Mouse (Mus musculus): ENCODE measurements around the gene Micu1. TPM values are rescaled to one million over a fixed set of nuclear protein-coding genes. Genes with fewer than 3 reads are reported as not detected.
A peak's percentile ranks its signal among the peaks of the same experiment; 100 is the strongest.

Gene Micu1
- 52.4 and 56.2 TPM in 2 replicates for polyA plus RNA-seq (2015; fragmentation: Nextera tagmentation; extraction: Ambion mirVana)

DNA sequence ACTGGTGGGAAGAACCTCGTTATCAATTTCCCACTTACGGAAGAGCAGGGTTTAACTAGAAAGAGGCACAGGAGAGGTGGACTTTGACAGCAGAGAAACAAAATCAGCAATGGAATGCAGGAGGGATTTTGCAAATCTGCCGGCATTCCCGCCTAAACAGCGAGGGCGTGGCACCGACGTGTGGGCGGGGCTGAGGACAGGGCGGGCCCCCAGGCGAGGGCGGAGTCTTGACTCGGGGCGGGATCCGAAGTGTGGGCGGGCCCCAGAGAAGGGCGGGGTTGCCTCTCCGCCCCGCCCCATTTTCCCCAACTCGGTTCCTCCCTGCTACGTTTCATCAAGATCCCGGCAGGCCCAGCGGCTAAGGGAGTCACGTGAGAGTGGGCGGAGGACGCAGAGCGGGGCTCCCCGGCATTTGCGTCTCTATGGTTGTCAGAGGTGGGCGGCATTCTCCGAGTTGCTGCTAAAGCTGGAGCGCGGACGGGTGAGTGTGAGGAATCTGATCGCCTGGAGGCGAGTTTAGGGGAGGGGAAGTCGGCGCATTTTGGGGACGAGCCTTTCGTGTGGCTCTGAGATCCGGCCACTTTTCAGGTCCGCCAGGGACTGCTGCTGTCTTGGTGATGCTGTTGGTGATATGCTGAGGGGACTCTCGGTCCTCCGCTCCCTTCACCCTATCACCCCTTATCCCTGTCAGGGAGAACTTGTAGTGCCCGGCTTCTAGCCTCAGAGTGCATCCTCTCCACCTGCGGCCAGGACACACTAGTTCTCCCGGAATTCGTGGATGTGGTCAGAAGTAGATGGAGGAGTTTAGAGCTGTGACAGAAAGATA, at the start of gene Micu1:
Gene Micu1 (plus strand): TSS at position 271 of the 826 bp plus-strand sequence.
- 0 out of 2 replicates have a peak, but pooled peaks have one; percentile 9 for TF ChIP-seq CTCF (IDR thresholded peaks at IDR 0.05; ENCODE audit: low read depth)
- no peak for TF ChIP-seq EP300 (optimal IDR thresholded peaks at IDR 0.05)
- Histone ChIP-seq H3K4me2 (replicated peaks; ENCODE audit: low read depth) (peak within 1 kb of the TSS; percentile 73), H3K27me3 (ENCODE audit: control insufficient read depth, insufficient read depth, low read length) (no peaks in the 10 kb centered on the region), H3K36me3 (ENCODE audit: control insufficient read depth, insufficient read depth, low read length) (no peaks in the 10 kb centered on the region), H3K9ac (ENCODE audit: low read length) (peak within 1 kb of the TSS; percentile 65), H3K4me3 (ENCODE audit: low read depth, low read length) (peak within 1 kb of the TSS; percentile 55), H3K9me3 (ENCODE audit: control insufficient read depth, low read length) (no peaks in the 10 kb centered on the region), H3K27ac (replicated peaks) (peak within 1 kb of the TSS; percentile 67), H3K4me1 (replicated peaks; ENCODE audit: control insufficient read depth, insufficient read depth) (no peaks in the 10 kb centered on the region)
- peak; percentile 99 for ATAC-seq (ENCODE audit: low FRiP score, low TSS enrichment)
- DNase-seq (ENCODE audit: low spot score) = peak; percentile 98
- under 1% methylated on average over 48 of the region's 48 CpGs for WGBS

GRCm38 (mm10) chr10:59656799-59657198, 45.5 kb upstream of the Micu1 start:
- Histone ChIP-seq H3K4me1 (replicated peaks; ENCODE audit: control insufficient read depth, insufficient read depth) (no peaks in the 10 kb centered on the region), H3K4me2 (replicated peaks; ENCODE audit: low read depth) (no peak overlapping the region), H3K9ac (ENCODE audit: low read length) (no peak overlapping the region), H3K27me3 (ENCODE audit: control insufficient read depth, insufficient read depth, low read length) (no peaks in the 10 kb centered on the region), H3K9me3 (ENCODE audit: control insufficient read depth, low read length) (no peaks in the 10 kb centered on the region), H3K36me3 (ENCODE audit: control insufficient read depth, insufficient read depth, low read length) (no peaks in the 10 kb centered on the region), H3K27ac (replicated peaks) (no peak overlapping the region), H3K4me3 (ENCODE audit: low read depth, low read length) (no peak overlapping the region)
- WGBS = 76% methylated on average over 13 of the region's 13 CpGs
- DNase-seq (ENCODE audit: low spot score) (no peak), ATAC-seq (ENCODE audit: low FRiP score, low TSS enrichment) (no peak)
- TF ChIP-seq CTCF (IDR thresholded peaks at IDR 0.05; ENCODE audit: low read depth) (no peak), EP300 (optimal IDR thresholded peaks at IDR 0.05) (no peak)

DNA sequence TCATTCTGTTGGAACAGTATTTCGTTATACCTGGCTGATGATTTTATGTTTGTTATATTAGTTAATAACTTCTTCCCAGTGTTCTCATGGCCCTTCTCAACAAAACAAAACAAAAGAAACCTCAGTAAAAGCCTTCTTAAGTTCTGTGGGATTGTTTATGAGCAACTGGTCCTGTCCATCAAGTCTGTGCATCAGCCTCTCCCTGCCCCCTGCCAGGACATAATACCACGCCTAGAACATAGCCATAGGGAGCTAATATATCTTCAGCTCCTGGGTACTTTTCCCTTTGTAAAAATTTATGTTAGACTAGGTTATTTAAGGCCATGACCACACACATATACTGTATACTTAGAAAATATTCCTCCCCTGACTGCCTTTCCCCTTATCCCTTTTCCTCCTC, 37.5 kb upstream of the Micu1 start:
- Histone ChIP-seq H3K36me3 (ENCODE audit: control insufficient read depth, insufficient read depth, low read length) (no peaks in the 10 kb centered on the region), H3K27ac (replicated peaks) (no peak overlapping the region), H3K4me3 (ENCODE audit: low read depth, low read length) (no peak overlapping the region), H3K4me2 (replicated peaks; ENCODE audit: low read depth) (no peak overlapping the region), H3K9ac (ENCODE audit: low read length) (no peak overlapping the region), H3K4me1 (replicated peaks; ENCODE audit: control insufficient read depth, insufficient read depth) (no peaks in the 10 kb centered on the region), H3K9me3 (ENCODE audit: control insufficient read depth, low read length) (no peaks in the 10 kb centered on the region), H3K27me3 (ENCODE audit: control insufficient read depth, insufficient read depth, low read length) (no peaks in the 10 kb centered on the region)
- DNase-seq (ENCODE audit: low spot score) = no peak
- ATAC-seq (ENCODE audit: low FRiP score, low TSS enrichment) = no peak
- WGBS = 76% methylated on average over 2 of the region's 2 CpGs
- no peak for TF ChIP-seq CTCF (IDR thresholded peaks at IDR 0.05; ENCODE audit: low read depth)
- no peak for TF ChIP-seq EP300 (optimal IDR thresholded peaks at IDR 0.05)

- no peak overlapping the region for H3K4me2 ChIP-seq (replicated peaks; ENCODE audit: low read depth)
- WGBS = 69% methylated on average over 13 of the region's 13 CpGs
- H3K9me3 ChIP-seq (ENCODE audit: control insufficient read depth, low read length) = no peaks in the 10 kb centered on the region
- H3K27me3 ChIP-seq (ENCODE audit: control insufficient read depth, insufficient read depth, low read length) = no peaks in the 10 kb centered on the region
- ATAC-seq (ENCODE audit: low FRiP score, low TSS enrichment) (no peak), DNase-seq (ENCODE audit: low spot score) (no peak)
- TF ChIP-seq CTCF (IDR thresholded peaks at IDR 0.05; ENCODE audit: low read depth) (no peak), EP300 (optimal IDR thresholded peaks at IDR 0.05) (no peak)
- no peak overlapping the region for H3K27ac ChIP-seq (replicated peaks)
- no peak overlapping the region for H3K9ac ChIP-seq (ENCODE audit: low read length)
- H3K36me3 ChIP-seq (ENCODE audit: control insufficient read depth, insufficient read depth, low read length) = no peaks in the 10 kb centered on the region
- H3K4me1 ChIP-seq (replicated peaks; ENCODE audit: control insufficient read depth, insufficient read depth) = no peaks in the 10 kb centered on the region
- H3K4me3 ChIP-seq (ENCODE audit: low read depth, low read length) = no peak overlapping the region
Measured at GRCm38 (mm10) chr10:59665503-59666291, 36.6 kb upstream of the Micu1 start.

DNA sequence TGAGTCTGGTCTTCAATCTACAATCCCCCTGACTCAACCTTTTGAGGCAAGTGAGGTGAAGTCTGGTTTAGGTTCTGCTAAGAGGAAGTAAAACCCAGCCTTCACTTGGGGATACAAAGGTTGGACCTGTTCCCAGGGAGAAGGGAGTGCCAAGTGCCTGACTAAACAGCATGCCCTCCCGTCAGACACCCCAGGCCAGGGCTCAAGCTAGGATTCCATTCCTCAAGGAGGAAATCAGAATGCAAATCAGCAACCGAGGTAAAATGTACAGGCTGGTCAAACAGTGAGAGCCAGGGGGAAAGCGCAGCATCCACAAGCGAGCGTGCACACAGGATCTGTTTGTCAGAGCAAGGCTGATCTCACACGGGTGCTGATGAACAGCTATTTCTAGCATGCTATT, 34.9 kb upstream of the Micu1 start:
- 31% methylated on average over 6 of the region's 6 CpGs for WGBS
- Histone ChIP-seq H3K9me3 (ENCODE audit: control insufficient read depth, low read length) (no peaks in the 10 kb centered on the region), H3K27ac (replicated peaks) (peak overlapping the region; percentile 46; the same call in 1 of the 2 replicates), H3K4me3 (ENCODE audit: low read depth, low read length) (no peak overlapping the region), H3K36me3 (ENCODE audit: control insufficient read depth, insufficient read depth, low read length) (no peaks in the 10 kb centered on the region), H3K4me2 (replicated peaks; ENCODE audit: low read depth) (no peak overlapping the region), H3K27me3 (ENCODE audit: control insufficient read depth, insufficient read depth, low read length) (no peaks in the 10 kb centered on the region), H3K9ac (ENCODE audit: low read length) (no peak overlapping the region), H3K4me1 (replicated peaks; ENCODE audit: control insufficient read depth, insufficient read depth) (no peaks in the 10 kb centered on the region)
- peak; percentile 79 for DNase-seq (ENCODE audit: low spot score)
- TF ChIP-seq CTCF (IDR thresholded peaks at IDR 0.05; ENCODE audit: low read depth) (no peak), EP300 (optimal IDR thresholded peaks at IDR 0.05) (no peak)
- peak; percentile 88 for ATAC-seq (ENCODE audit: low FRiP score, low TSS enrichment)

Data from stomach, postnatal 0 days (tissue).